Mouse (Mus musculus) CH12F3 (cell line): Measurements from ENCODE around the gene Uncx.

Experiments
- in situ Hi-C: fragments of 300-500 bp; cut with MboI; formaldehyde crosslinking; loops from 2 replicates; pipeline ENCODE4 v1.14.3; 2020; ENCODE audit warnings: low sequenced_read_pairs

The Uncx gene

GRCm38 (mm10) chr5:139595001-139595400 lies 51.7 kb downstream of the Uncx start:
- in situ Hi-C loops = no loop called here
